Mouse (Mus musculus): ENCODE measurements around the gene Rbms3.

Gene Rbms3

DNA sequence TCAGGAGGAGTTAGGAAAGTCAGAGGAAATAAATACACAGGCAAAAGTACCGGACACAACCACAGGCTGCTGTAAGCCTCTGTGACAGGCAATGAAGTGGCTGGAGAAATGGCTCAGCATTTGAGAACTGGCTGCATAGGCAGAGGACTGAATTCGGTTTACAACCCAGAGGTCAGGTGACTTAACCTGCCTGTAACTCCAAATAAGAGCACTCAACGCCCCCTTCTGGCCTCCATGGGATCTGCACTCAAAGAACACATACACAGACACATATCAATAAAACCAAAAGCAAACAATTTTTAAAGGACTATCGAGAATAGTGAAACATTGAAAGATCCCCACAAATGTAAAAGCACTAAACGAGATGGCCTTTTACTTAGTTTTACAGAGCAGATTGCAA is 1096.3 kb downstream of the Rbms3 start:
- no peak for DNase-seq (ENCODE audit: low spot score in 2 of 2)

DNA sequence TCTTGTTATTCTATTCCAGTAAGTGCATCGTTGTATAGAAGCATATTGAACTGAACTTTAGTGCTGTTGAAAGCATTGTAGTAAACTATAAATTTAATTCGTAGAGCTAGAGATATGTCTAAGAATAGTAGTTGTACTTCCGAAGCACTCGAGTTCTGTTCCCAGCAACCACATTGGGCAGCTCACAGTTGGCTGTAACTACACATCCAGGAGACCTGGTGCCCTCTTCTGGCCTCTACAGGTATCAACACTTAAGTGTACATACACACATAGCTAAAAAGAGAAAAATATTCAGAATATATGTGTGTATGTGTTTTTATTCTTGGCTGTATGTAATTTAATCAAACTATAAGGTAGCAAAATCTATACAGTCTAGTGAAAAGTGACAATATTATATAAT is 1098.6 kb downstream of the Rbms3 start:
- DNase-seq (ENCODE audit: low spot score in 2 of 2), result no peak

DNA sequence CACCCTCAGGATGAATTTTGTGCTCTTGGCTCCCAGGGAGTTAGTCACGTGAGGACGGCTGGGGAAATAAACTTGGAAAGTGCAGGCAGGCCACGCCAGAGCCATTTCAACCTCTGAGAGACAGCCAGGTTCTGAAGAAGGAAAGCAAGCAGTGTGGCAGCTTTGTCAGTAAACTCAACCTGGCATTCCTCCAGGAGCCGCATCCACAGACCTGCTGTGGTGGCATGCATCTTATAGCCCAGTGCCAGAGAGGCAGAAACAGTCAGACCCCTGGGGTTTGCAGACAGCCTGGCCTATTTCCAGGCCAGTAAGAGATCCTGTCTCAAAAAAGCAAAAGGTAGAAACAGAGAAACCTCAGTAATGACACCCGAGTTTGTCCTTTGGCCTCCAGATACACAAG is 1105.3 kb downstream of the Rbms3 start:
- DNase-seq (ENCODE audit: low spot score in 2 of 2), result no peak

All from frontal cortex, postnatal 14 days (tissue).